Mouse (Mus musculus) ES-E14 (cell line): ENCODE results near the gene Smdt1. TPM values are rescaled to one million over a fixed set of nuclear protein-coding genes. Genes with fewer than 3 reads are reported as not detected.
A peak's percentile ranks its signal among the peaks of the same experiment; 100 is the strongest.

Source experiments
- DNase-seq: peaks from one replicate; pipeline ENCODE4 v3.0.0-alpha.2; 2013; ENCODE audit warnings: low read depth, low spot score
- H3K27ac ChIP-seq: 2 replicates; pipeline ENCODE4 v1.5.1; 2012; ENCODE audit warnings: low read depth, mild to moderate bottlenecking, low read length, moderate library complexity, mixed read lengths; ENCODE audit not compliant: poor library complexity, insufficient read depth, severe bottlenecking
- H3K36me3 ChIP-seq: 2 replicates; pipeline ENCODE4 v1.6.1; 2012; ENCODE audit warnings: mild to moderate bottlenecking, low read length, moderate library complexity, mixed read lengths; ENCODE audit not compliant: control insufficient read depth, poor library complexity, insufficient read depth, severe bottlenecking
- H3K4me1 ChIP-seq, 2 experiments: fragments of 150-350 bp in 1 of 2; sonication (generic) in 1 of 2; 2 replicates each; pipeline ENCODE4 v1.6.1; 2012; ENCODE audit warnings: low read length in 2 of 2, mild to moderate bottlenecking in 1 of 2, mixed read lengths in 1 of 2; ENCODE audit not compliant: control insufficient read depth in 2 of 2, insufficient read depth in 2 of 2, poor library complexity in 1 of 2
- H3K4me3 ChIP-seq, 2 experiments: fragments of 150-350 bp in 1 of 2; sonication (generic) in 1 of 2; 2 replicates each; pipeline ENCODE4 v1.5.1; 2012; ENCODE audit warnings: low read length in 2 of 2, low read depth in 1 of 2, mild to moderate bottlenecking in 1 of 2, mixed read lengths in 1 of 2; ENCODE audit not compliant: insufficient read depth in 1 of 2, poor library complexity in 1 of 2, severe bottlenecking in 1 of 2
- H3K9ac ChIP-seq: 2 replicates; pipeline ENCODE4 v1.6.1; 2012; ENCODE audit warnings: low read depth, mild to moderate bottlenecking, low read length, mixed read lengths; ENCODE audit not compliant: poor library complexity, insufficient read depth, severe bottlenecking
- H3K9me3 ChIP-seq: fragments of 150-350 bp; sonication (generic); 2 replicates; pipeline ENCODE4 v1.6.1; 2012; ENCODE audit warnings: low read depth, mild to moderate bottlenecking, low read length; ENCODE audit not compliant: control insufficient read depth, insufficient read depth
- CHD2 ChIP-seq: IDR thresholded peaks from 2 replicates; pipeline ENCODE4 v1.6.1; 2014; ENCODE audit warnings: mild to moderate bottlenecking, low read depth, low read length, inconsistent platforms
- HCFC1 ChIP-seq: IDR thresholded peaks from 2 replicates; pipeline ENCODE4 v1.6.1; 2012; ENCODE audit warnings: low read length, inconsistent platforms, borderline replicate concordance; ENCODE audit not compliant: insufficient read depth
- MAFK ChIP-seq: IDR thresholded peaks from 2 replicates; pipeline ENCODE4 v1.6.1; 2014; ENCODE audit warnings: mild to moderate bottlenecking, low read depth, low read length, inconsistent platforms; ENCODE audit not compliant: insufficient read depth
- ZC3H11A ChIP-seq: IDR thresholded peaks from 2 replicates; pipeline ENCODE4 v1.6.1; 2012; ENCODE audit warnings: low read depth, mild to moderate bottlenecking, inconsistent platforms, low read length, borderline replicate concordance
- ZNF384 ChIP-seq: IDR thresholded peaks from 2 replicates; pipeline ENCODE4 v1.6.1; 2012; ENCODE audit warnings: low read depth, low read length, inconsistent platforms
- in situ Hi-C, 2 experiments: fragments of 600-800 bp; cut with MboI; formaldehyde crosslinking; loops; one replicate each; pipeline ENCODE4 v1.15.1; 2025; ENCODE audit warnings: low sequenced_read_pairs in 2 of 2, inconsistent platforms in 1 of 2; ENCODE audit not compliant: unreplicated experiment in 2 of 2
- total RNA-seq: library from RNA; depleted of rRNA; stranded (reverse); fragments of 300-350 nt; gene quantifications from 2 replicates; pipeline ENCODE4 v1.2.3, GENCODE M21; 2012; rRNA removed

The Smdt1 gene
- 172 and 222 TPM in 2 replicates for total RNA-seq

GRCm38 (mm10) chr15:82338593-82339112, at the start of gene Smdt1, which contains the start of the genes Naga and Pheta2:
Gene Smdt1 (plus strand): TSS chr15:82338959.
Gene Naga (minus strand): TSS chr15:82338925.
Gene Pheta2 (plus strand): TSS chr15:82338942.
- Histone ChIP-seq H3K4me3 (peak within 1 kb of the TSS; percentile 65 to 74), H3K36me3 (peaks cover 16% of the 10 kb centered on the region; the same call in 1 of the 2 replicates), H3K9ac (peak within 1 kb of the TSS; percentile 77), H3K4me1 (peaks cover 10 to 12% of the 10 kb centered on the region in 2 experiments; a peak in 3 of 4 replicates), H3K9me3 (no peaks in the 10 kb centered on the region), H3K27ac (no peak within 1 kb of the TSS)
- in situ Hi-C loops, result no loop called here
- DNase-seq, result peak; percentile 98
- TF ChIP-seq CHD2, result no peak
- TF ChIP-seq MAFK, result no peak
- TF ChIP-seq ZC3H11A, result no peak
- TF ChIP-seq ZNF384, result no peak

GRCm38 (mm10) chr15:82290252-82290651, 48.5 kb upstream of the Smdt1 start:
- H3K27ac ChIP-seq, result no peak overlapping the region
- no peak overlapping the region for H3K9ac ChIP-seq
- no peak for TF ChIP-seq ZC3H11A
- TF ChIP-seq MAFK, result no peak
- in situ Hi-C loops, result loop anchor here in 1 of 2 experiments (25.0 kb wide), 1 partner anchor 772 kb away; no protein-coding TSS in a partner anchor
- H3K4me3 ChIP-seq, result no peak overlapping the region
- H3K36me3 ChIP-seq, result peaks cover 2% of the 10 kb centered on the region; the same call in 1 of the 2 replicates
- DNase-seq, result no peak
- peaks cover 0 to 8% of the 10 kb centered on the region in 2 experiments; a peak in 2 of 4 replicates for H3K4me1 ChIP-seq
- H3K9me3 ChIP-seq, result no peaks in the 10 kb centered on the region

GRCm38 (mm10) chr15:82292851-82293250, 45.9 kb upstream of the Smdt1 start:
- H3K4me3 ChIP-seq, result no peak overlapping the region
- in situ Hi-C loops, result loop anchor here in 1 of 2 experiments (25.0 kb wide), 1 partner anchor 769 kb away; no protein-coding TSS in a partner anchor
- TF ChIP-seq ZNF384 (no peak), MAFK (no peak), CHD2 (no peak), ZC3H11A (no peak), HCFC1 (no peak)
- H3K9ac ChIP-seq, result no peak overlapping the region
- H3K9me3 ChIP-seq, result no peaks in the 10 kb centered on the region
- H3K36me3 ChIP-seq, result peaks cover 2% of the 10 kb centered on the region; the same call in 1 of the 2 replicates
- DNase-seq, result no peak
- peaks cover 0 to 8% of the 10 kb centered on the region in 2 experiments; a peak in 2 of 4 replicates for H3K4me1 ChIP-seq
- no peak overlapping the region for H3K27ac ChIP-seq

- no peak overlapping the region for H3K27ac ChIP-seq
- DNase-seq, result no peak
- peaks cover 0 to 8% of the 10 kb centered on the region in 2 experiments; a peak in 2 of 4 replicates for H3K4me1 ChIP-seq
- peaks cover 2% of the 10 kb centered on the region; the same call in 1 of the 2 replicates for H3K36me3 ChIP-seq
- in situ Hi-C loops, result loop anchor here in 1 of 2 experiments (25.0 kb wide), 1 partner anchor 769 kb away; no protein-coding TSS in a partner anchor
- H3K9me3 ChIP-seq, result no peaks in the 10 kb centered on the region
- H3K9ac ChIP-seq, result no peak overlapping the region
- TF ChIP-seq HCFC1, result no peak
- TF ChIP-seq CHD2, result no peak
- TF ChIP-seq MAFK, result no peak
- TF ChIP-seq ZNF384, result no peak
- TF ChIP-seq ZC3H11A, result no peak
- H3K4me3 ChIP-seq, result no peak overlapping the region
Measured at GRCm38 (mm10) chr15:82293271-82293711, 45.5 kb upstream of the Smdt1 start.

GRCm38 (mm10) chr15:82294059-82294458, 44.7 kb upstream of the Smdt1 start:
- H3K9me3 ChIP-seq, result no peaks in the 10 kb centered on the region
- H3K9ac ChIP-seq, result no peak overlapping the region
- H3K27ac ChIP-seq, result no peak overlapping the region
- H3K4me3 ChIP-seq, result no peak overlapping the region
- TF ChIP-seq ZC3H11A (peak; percentile 69), HCFC1 (no peak), CHD2 (peak; percentile 64; the same call in 1 of the 2 replicates)
- in situ Hi-C loops, result loop anchor here in 1 of 2 experiments (25.0 kb wide), 1 partner anchor 768 kb away; no protein-coding TSS in a partner anchor
- DNase-seq, result no peak
- H3K4me1 ChIP-seq, result peaks cover 0 to 10% of the 10 kb centered on the region in 2 experiments; a peak in 2 of 4 replicates
- H3K36me3 ChIP-seq, result peaks cover 2% of the 10 kb centered on the region; the same call in 1 of the 2 replicates
